Mouse (Mus musculus): ENCODE results near the gene Lrrk1.

- TF ChIP-seq CTCF (IDR thresholded peaks at IDR 0.05; ENCODE audit: low read depth) (no peak), EP300 (IDR thresholded peaks at IDR 0.05; ENCODE audit: low read depth) (no peak)
Observed at GRCm38 (mm10) chr7:66184026-66184425, 204.1 kb downstream of the Lrrk1 start.

Data from liver, embryonic 14.5 days (tissue).